Mouse (Mus musculus): ENCODE results near the gene Wdr5. TPM values are rescaled to one million over a fixed set of nuclear protein-coding genes. Genes with fewer than 3 reads are reported as not detected.
"Not testable (repeated sequence)": the region's sequence is repeated elsewhere in the genome, so short reads cannot be mapped to it uniquely, and the experiment has no call there.

The Wdr5 gene
- polyA plus RNA-seq, 1 experiment from 2014 or later, result 77.6 TPM

DNA sequence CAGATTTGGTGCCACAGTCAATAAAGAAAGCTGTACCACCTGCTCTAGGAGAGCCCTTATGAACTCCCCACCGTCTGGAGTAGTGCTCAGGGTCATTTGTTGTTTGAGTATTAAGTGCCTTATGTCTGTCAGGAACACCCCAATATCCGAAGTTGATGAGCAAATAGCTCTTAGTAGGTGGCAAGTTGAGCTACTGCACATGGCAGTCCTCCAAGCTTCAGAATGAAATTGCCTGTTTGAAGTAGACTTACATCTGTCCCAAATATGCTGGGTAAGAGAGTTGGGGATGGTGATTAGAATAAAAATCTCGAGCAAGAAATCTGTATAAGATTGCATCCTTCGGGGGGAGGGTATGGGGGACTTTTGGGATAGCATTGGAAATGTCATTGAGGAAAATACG lies 24.4 kb downstream of the Wdr5 start:
- no peak overlapping the region for H3K27ac ChIP-seq (replicated peaks; ENCODE audit: low read depth, low read length)
- WGBS, result 20% methylated on average over 5 of the region's 5 CpGs
- DNase-seq (ENCODE audit: low spot score) (peak; percentile 38), ATAC-seq (ENCODE audit: insufficient number of reproducible peaks, low FRiP score, low TSS enrichment, low read depth) (0 out of 2 replicates have a peak, but pooled peaks have one; percentile 2)
- peaks cover 9% of the 10 kb centered on the region for H3K36me3 ChIP-seq (ENCODE audit: control insufficient read depth, insufficient read depth, low read length)
- H3K4me3 ChIP-seq (ENCODE audit: low read depth, low read length), result no peak overlapping the region
- peak overlapping the region; percentile 28; the same call in 1 of the 2 replicates for H3K9ac ChIP-seq (ENCODE audit: low read length)
- no peaks in the 10 kb centered on the region; the same call in 1 of the 2 replicates for H3K9me3 ChIP-seq (ENCODE audit: control insufficient read depth, low read length)
- H3K27me3 ChIP-seq (ENCODE audit: control insufficient read depth, insufficient read depth, low read length), result no peaks in the 10 kb centered on the region
- H3K4me2 ChIP-seq (ENCODE audit: low read depth, severe bottlenecking), result peak overlapping the region; percentile 16; the same call in 1 of the 2 replicates
- H3K4me1 ChIP-seq (ENCODE audit: control insufficient read depth, insufficient read depth, low read length), result peaks cover 5% of the 10 kb centered on the region

DNA sequence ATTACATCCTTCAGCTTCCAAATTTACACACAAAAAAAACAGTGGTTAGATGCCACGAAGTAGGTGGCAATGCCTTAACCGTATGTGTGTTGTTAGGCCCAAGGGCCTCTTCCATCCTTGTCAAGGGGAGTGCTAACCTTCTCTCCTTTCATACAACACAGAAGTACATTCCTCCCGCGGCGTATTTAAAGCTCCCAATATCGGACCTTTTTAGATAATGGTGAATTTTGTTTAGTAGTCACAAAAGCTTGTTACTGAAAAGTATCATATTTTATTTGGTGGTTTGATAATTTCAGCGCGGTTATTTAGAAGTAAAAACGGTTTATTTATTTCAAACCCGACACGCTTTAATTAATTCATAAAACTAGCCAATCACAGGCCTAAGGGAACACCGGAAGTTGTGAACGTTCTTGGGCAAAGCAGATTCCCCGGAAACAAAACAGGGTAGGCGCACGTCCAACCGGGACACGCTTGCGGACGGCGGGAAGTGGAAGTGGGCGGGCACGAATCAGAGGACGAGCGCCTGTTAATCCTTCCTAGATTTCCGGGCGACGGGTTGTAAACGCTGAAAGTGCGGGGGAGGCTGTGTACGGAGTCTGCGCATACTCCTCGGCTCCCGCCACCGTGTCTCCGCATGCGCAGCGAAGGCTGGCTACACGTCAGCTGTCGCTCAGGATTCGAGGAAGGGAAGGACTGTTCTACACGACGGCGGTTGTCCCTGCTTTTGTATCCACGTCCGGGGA lies 25.0 kb downstream of the Wdr5 start:
- H3K27ac ChIP-seq (replicated peaks; ENCODE audit: low read depth, low read length), result peak overlapping the region; percentile 43; the same call in 1 of the 2 replicates
- H3K4me2 ChIP-seq (ENCODE audit: low read depth, severe bottlenecking), result peak overlapping the region; percentile 50
- peaks cover 5% of the 10 kb centered on the region for H3K4me1 ChIP-seq (ENCODE audit: control insufficient read depth, insufficient read depth, low read length)
- peak overlapping the region; percentile 53 for H3K9ac ChIP-seq (ENCODE audit: low read length)
- H3K4me3 ChIP-seq (ENCODE audit: low read depth, low read length), result peak overlapping the region; percentile 16
- peaks cover 6% of the 10 kb centered on the region; the same call in 1 of the 2 replicates for H3K36me3 ChIP-seq (ENCODE audit: control insufficient read depth, insufficient read depth, low read length)
- no peaks in the 10 kb centered on the region; the same call in 1 of the 2 replicates for H3K9me3 ChIP-seq (ENCODE audit: control insufficient read depth, low read length)
- DNase-seq (ENCODE audit: low spot score) (peak; percentile 95), ATAC-seq (ENCODE audit: insufficient number of reproducible peaks, low FRiP score, low TSS enrichment, low read depth) (peak; percentile 98)
- under 1% methylated on average over 46 of the region's 46 CpGs for WGBS
- no peaks in the 10 kb centered on the region for H3K27me3 ChIP-seq (ENCODE audit: control insufficient read depth, insufficient read depth, low read length)

DNA sequence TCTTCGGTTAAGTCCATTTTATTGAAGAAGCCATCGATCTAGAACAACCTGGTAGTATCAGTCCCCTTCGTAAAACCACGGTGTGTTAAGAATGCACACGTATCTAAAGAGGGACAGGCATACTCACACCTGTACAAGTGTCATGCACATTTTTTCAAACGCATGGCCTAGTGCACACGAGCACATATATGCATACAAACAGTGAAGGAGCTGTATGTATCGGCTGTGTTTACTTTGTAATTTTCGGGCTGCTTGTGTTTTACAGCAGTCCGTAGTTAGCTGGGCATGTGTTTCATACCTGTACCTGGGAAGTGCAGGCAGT lies 25.5 kb downstream of the Wdr5 start:
- peaks cover 5% of the 10 kb centered on the region for H3K4me1 ChIP-seq (ENCODE audit: control insufficient read depth, insufficient read depth, low read length)
- DNase-seq (ENCODE audit: low spot score) (no peak), ATAC-seq (ENCODE audit: insufficient number of reproducible peaks, low FRiP score, low TSS enrichment, low read depth) (no peak; the same call in 1 of the 2 replicates)
- peak overlapping the region; percentile 53 for H3K9ac ChIP-seq (ENCODE audit: low read length)
- H3K4me3 ChIP-seq (ENCODE audit: low read depth, low read length), result peak overlapping the region; percentile 16
- H3K27ac ChIP-seq (replicated peaks; ENCODE audit: low read depth, low read length), result peak overlapping the region; percentile 43; the same call in 1 of the 2 replicates
- 29% methylated on average over 10 of the region's 10 CpGs for WGBS
- H3K9me3 ChIP-seq (ENCODE audit: control insufficient read depth, low read length), result no peaks in the 10 kb centered on the region; the same call in 1 of the 2 replicates
- peak overlapping the region; percentile 50 for H3K4me2 ChIP-seq (ENCODE audit: low read depth, severe bottlenecking)
- peaks cover 6% of the 10 kb centered on the region; the same call in 1 of the 2 replicates for H3K36me3 ChIP-seq (ENCODE audit: control insufficient read depth, insufficient read depth, low read length)
- H3K27me3 ChIP-seq (ENCODE audit: control insufficient read depth, insufficient read depth, low read length), result no peaks in the 10 kb centered on the region

DNA sequence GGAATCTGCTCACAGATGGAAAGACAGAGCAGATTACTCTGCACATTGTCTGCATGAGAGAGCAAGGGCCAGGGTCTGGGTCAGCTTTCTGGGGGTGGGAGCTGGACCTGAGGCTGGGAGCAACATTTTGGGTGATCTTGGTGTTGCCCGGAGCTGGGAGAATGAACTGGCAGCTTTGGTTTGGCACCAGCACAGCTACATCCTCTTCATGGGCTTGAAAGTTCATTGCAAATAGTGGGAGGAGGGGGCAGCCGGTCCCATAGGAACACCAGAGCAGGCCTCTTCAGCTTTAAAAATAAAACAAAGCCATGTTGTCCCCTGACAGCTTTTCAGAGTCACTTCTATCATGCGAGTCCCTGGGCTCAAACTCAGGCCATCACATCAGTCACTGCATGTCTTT lies 26.3 kb downstream of the Wdr5 start:
- Histone ChIP-seq H3K36me3 (ENCODE audit: control insufficient read depth, insufficient read depth, low read length) (no peaks in the 10 kb centered on the region), H3K4me3 (ENCODE audit: low read depth, low read length) (no peak overlapping the region), H3K4me1 (ENCODE audit: control insufficient read depth, insufficient read depth, low read length) (peaks cover 5% of the 10 kb centered on the region), H3K4me2 (ENCODE audit: low read depth, severe bottlenecking) (no peak overlapping the region), H3K27ac (replicated peaks; ENCODE audit: low read depth, low read length) (no peak overlapping the region), H3K9ac (ENCODE audit: low read length) (peak overlapping the region; percentile 8; the same call in 1 of the 2 replicates), H3K27me3 (ENCODE audit: control insufficient read depth, insufficient read depth, low read length) (no peaks in the 10 kb centered on the region), H3K9me3 (ENCODE audit: control insufficient read depth, low read length) (no peaks in the 10 kb centered on the region; the same call in 1 of the 2 replicates)
- ATAC-seq (ENCODE audit: insufficient number of reproducible peaks, low FRiP score, low TSS enrichment, low read depth) (no peak), DNase-seq (ENCODE audit: low spot score) (no peak)
- WGBS, result 91% methylated on average over 3 of the region's 3 CpGs

DNA sequence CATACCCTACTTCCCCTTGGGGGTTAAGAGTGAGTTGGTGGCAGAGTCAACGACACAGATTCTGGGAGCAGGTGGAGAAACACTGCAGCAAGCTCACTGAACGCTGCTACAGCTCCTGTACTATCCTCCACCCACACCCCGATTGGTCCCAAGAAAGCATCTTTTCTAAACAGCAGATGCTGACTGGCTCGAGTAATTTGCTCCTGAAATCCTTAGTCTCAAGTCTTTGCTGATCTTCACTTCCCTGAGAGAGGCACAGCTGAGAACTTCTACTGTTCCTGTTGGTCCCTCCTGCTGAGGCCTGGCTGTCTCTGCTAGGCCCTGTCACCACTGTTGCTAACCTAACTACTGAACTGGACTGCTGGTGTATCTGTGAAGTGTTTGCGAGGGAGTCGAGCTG lies 29.7 kb downstream of the Wdr5 start:
- H3K4me2 ChIP-seq (ENCODE audit: low read depth, severe bottlenecking), result no peak overlapping the region
- 85% methylated on average over 6 of the region's 6 CpGs for WGBS
- ATAC-seq (ENCODE audit: insufficient number of reproducible peaks, low FRiP score, low TSS enrichment, low read depth) (no peak), DNase-seq (ENCODE audit: low spot score) (no peak)
- no peak overlapping the region for H3K9ac ChIP-seq (ENCODE audit: low read length)
- no peaks in the 10 kb centered on the region for H3K36me3 ChIP-seq (ENCODE audit: control insufficient read depth, insufficient read depth, low read length)
- peaks cover 5% of the 10 kb centered on the region for H3K4me1 ChIP-seq (ENCODE audit: control insufficient read depth, insufficient read depth, low read length)
- H3K27me3 ChIP-seq (ENCODE audit: control insufficient read depth, insufficient read depth, low read length), result no peaks in the 10 kb centered on the region
- H3K27ac ChIP-seq (replicated peaks; ENCODE audit: low read depth, low read length), result no peak overlapping the region
- no peaks in the 10 kb centered on the region; the same call in 1 of the 2 replicates for H3K9me3 ChIP-seq (ENCODE audit: control insufficient read depth, low read length)
- H3K4me3 ChIP-seq (ENCODE audit: low read depth, low read length), result no peak overlapping the region

DNA sequence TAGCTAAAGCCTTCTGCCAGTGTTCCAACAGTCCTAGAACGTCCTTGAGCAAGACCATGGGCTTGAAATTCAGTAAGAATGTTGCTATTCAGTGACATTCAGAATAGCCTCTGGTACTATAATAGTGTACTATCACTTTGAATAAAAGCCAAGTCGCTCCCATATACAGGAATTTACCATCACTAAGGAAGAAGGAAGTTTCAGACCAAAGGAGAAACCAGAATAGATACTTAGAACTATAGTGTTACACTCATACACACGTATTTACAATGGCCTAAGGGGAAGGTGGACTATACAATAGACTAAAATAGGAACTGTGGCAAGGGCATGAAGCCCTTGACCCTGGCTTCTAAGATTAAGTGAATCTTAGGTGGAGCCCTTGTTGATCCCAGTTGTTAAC lies 30.6 kb downstream of the Wdr5 start:
- H3K27me3 ChIP-seq (ENCODE audit: control insufficient read depth, insufficient read depth, low read length); H3K9me3 ChIP-seq (ENCODE audit: control insufficient read depth, low read length); DNase-seq (ENCODE audit: low spot score); H3K4me2 ChIP-seq (ENCODE audit: low read depth, severe bottlenecking); H3K27ac ChIP-seq (replicated peaks; ENCODE audit: low read depth, low read length); H3K9ac ChIP-seq (ENCODE audit: low read length); ATAC-seq (ENCODE audit: insufficient number of reproducible peaks, low FRiP score, low TSS enrichment, low read depth); H3K4me3 ChIP-seq (ENCODE audit: low read depth, low read length); H3K4me1 ChIP-seq (ENCODE audit: control insufficient read depth, insufficient read depth, low read length); H3K36me3 ChIP-seq (ENCODE audit: control insufficient read depth, insufficient read depth, low read length): not testable (repeated sequence)
- WGBS, result 77% methylated on average over 3 of the region's 3 CpGs

DNA sequence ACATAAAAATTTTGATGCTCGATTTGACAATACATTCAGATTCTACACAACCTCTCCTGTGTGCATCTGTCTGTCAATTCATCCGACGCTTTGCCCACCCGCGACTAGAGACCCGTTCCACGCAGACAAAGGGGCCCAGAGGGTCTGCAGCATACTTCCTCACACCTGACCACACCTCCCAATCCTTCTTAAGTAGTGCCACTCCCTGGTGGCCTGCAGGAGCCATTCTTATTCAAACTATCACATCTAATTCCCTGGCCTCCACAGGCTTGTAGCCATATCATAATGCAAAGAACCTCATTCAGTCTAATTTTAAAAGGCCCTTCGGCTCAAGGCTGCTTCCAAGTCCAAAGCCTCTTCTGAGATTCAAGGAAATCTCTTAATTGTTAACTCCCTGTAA lies 31.1 kb downstream of the Wdr5 start:
- not testable (repeated sequence) for H3K4me2 ChIP-seq (ENCODE audit: low read depth, severe bottlenecking); H3K27me3 ChIP-seq (ENCODE audit: control insufficient read depth, insufficient read depth, low read length); H3K9me3 ChIP-seq (ENCODE audit: control insufficient read depth, low read length); DNase-seq (ENCODE audit: low spot score); H3K36me3 ChIP-seq (ENCODE audit: control insufficient read depth, insufficient read depth, low read length); H3K4me3 ChIP-seq (ENCODE audit: low read depth, low read length); ATAC-seq (ENCODE audit: insufficient number of reproducible peaks, low FRiP score, low TSS enrichment, low read depth); H3K4me1 ChIP-seq (ENCODE audit: control insufficient read depth, insufficient read depth, low read length); H3K9ac ChIP-seq (ENCODE audit: low read length); H3K27ac ChIP-seq (replicated peaks; ENCODE audit: low read depth, low read length)
- 93% methylated on average over 8 of the region's 8 CpGs for WGBS

DNA sequence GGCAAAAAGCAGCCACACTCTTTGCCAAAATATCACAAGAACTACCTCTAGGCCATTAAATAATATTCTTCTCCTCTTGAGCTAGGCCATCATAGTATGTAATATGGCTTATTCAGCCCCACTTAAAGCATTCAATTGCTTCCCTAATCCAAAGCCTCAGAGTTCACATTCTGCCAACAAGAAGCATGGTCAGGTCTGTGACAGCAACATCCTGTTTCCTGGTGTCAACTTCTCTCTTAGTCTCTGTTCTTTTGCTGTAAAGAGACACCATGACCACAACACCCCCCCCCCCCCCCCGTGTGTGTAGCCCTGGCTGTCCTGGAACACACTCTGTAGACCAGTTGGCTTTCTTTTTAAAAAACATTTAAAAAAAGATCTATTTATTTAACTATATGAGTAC lies 32.4 kb downstream of the Wdr5 start:
- no peak for ATAC-seq (ENCODE audit: insufficient number of reproducible peaks, low FRiP score, low TSS enrichment, low read depth)
- no peaks in the 10 kb centered on the region for H3K36me3 ChIP-seq (ENCODE audit: control insufficient read depth, insufficient read depth, low read length)

More for the DNA sequence above, 32.4 kb downstream of the Wdr5 start:
- no peak for DNase-seq (ENCODE audit: low spot score)
- Histone ChIP-seq H3K4me3 (ENCODE audit: low read depth, low read length) (no peak overlapping the region), H3K4me1 (ENCODE audit: control insufficient read depth, insufficient read depth, low read length) (no peaks in the 10 kb centered on the region), H3K4me2 (ENCODE audit: low read depth, severe bottlenecking) (no peak overlapping the region), H3K27me3 (ENCODE audit: control insufficient read depth, insufficient read depth, low read length) (no peaks in the 10 kb centered on the region), H3K27ac (replicated peaks; ENCODE audit: low read depth, low read length) (no peak overlapping the region), H3K9ac (ENCODE audit: low read length) (no peak overlapping the region), H3K9me3 (ENCODE audit: control insufficient read depth, low read length) (no peaks in the 10 kb centered on the region)
- WGBS, result 54% methylated on average over 1 of the region's 1 CpGs

All from limb, embryonic 11.5 days (tissue).